Mouse (Mus musculus) adrenal gland, postnatal 10 days (tissue): ENCODE data around the gene Npas4. TPM values are rescaled to one million over a fixed set of nuclear protein-coding genes. Genes with fewer than 3 reads are reported as not detected.
A peak's percentile ranks its signal among the peaks of the same experiment; 100 is the strongest.
"Not testable (repeated sequence)": the region's sequence is repeated elsewhere in the genome, so short reads cannot be mapped to it uniquely, and the experiment has no call there.

Experiments
- DNase-seq: peaks from one replicate; pipeline ENCODE4 v3.0.0; 2021; ENCODE audit warnings: mixed read lengths
- total RNA-seq, 2 experiments: library from RNA; stranded (reverse); gene quantifications; 2 replicates each; pipeline ENCODE4 v1.2.3; 2021

Gene Npas4
- total RNA-seq, 2 experiments from 2014 or later: 0.15 to 0.24 TPM

- peak; percentile 84 for DNase-seq
Measured at GRCm38 (mm10) chr19:4992904-4993303, 2.8 kb upstream of the Npas4 start.

- DNase-seq: no peak
Measured at GRCm38 (mm10) chr19:4992371-4992770, 2.3 kb upstream of the Npas4 start.

GRCm38 (mm10) chr19:4990716-4991115, 600 bp upstream of the Npas4 start:
- DNase-seq: no peak

- no peak for DNase-seq
Measured at GRCm38 (mm10) chr19:4989434-4990255, 471 bp downstream of the Npas4 start.

GRCm38 (mm10) chr19:4989013-4989412, 1.1 kb downstream of the Npas4 start:
- DNase-seq: peak; percentile 97

- peak; percentile 60 for DNase-seq
Measured at GRCm38 (mm10) chr19:4981767-4982166, 8.3 kb downstream of the Npas4 start.

- no peak for DNase-seq
Measured at GRCm38 (mm10) chr19:4968236-4968635, 21.9 kb downstream of the Npas4 start.

GRCm38 (mm10) chr19:4961928-4962601, 28.1 kb downstream of the Npas4 start, which contains the start of gene Mrpl11:
Mrpl11 (plus strand) TSS chr19:4962147.
- DNase-seq: peak; percentile 90

GRCm38 (mm10) chr19:4948641-4949040, 41.5 kb downstream of the Npas4 start:
- not testable (repeated sequence) for DNase-seq

- DNase-seq: no peak
Measured at GRCm38 (mm10) chr19:4945540-4945939, 44.6 kb downstream of the Npas4 start.

- DNase-seq: no peak
Measured at GRCm38 (mm10) chr19:4943253-4943588, 46.9 kb downstream of the Npas4 start.

GRCm38 (mm10) chr19:4942551-4943252, 47.4 kb downstream of the Npas4 start, which contains the start of gene Peli3:
Peli3 (minus strand) TSS chr19:4943127.
- DNase-seq: peak; percentile 95

- no peak for DNase-seq
Measured at GRCm38 (mm10) chr19:4937444-4938310, 52.4 kb downstream of the Npas4 start.

- no peak for DNase-seq
Measured at GRCm38 (mm10) chr19:4936896-4937295, 53.2 kb downstream of the Npas4 start.

Other genes with a start within 250 kb of the Npas4 start
- gene Rbm4b, start 233.8 kb downstream of the Npas4 start, total RNA-seq: 10 to 100 TPM; 11.2 to 13.1 TPM
- 10 to 100 TPM; 50.6 to 60.8 TPM for gene Rbm4, start 196.4 kb downstream of the Npas4 start, total RNA-seq
- 10 to 100 TPM; 18.7 to 19.9 TPM for gene Gm21992, start 178.7 kb downstream of the Npas4 start, total RNA-seq
- 10 to 100 TPM; 47.0 to 50.2 TPM for gene Rbm14, start 178.7 kb downstream of the Npas4 start, total RNA-seq
- 100 to 1,000 TPM; 109 to 114 TPM for gene Ccs, start 151.0 kb downstream of the Npas4 start, total RNA-seq
- gene Ccdc87, start 150.9 kb downstream of the Npas4 start, total RNA-seq: under 1 TPM in 1 of 2 experiments, not detected in 1; 0.12 TPM
- gene Ctsf, start 135.2 kb downstream of the Npas4 start, total RNA-seq: 100 to 1,000 TPM; 205 to 216 TPM
- gene Actn3, start 112.4 kb downstream of the Npas4 start, total RNA-seq: 10 to 100 TPM; 70.8 to 96.2 TPM
- 10 to 100 TPM; 12.5 to 13.9 TPM for gene Zdhhc24, start 111.6 kb downstream of the Npas4 start, total RNA-seq
- gene Bbs1, start 83.7 kb downstream of the Npas4 start, total RNA-seq: 10 to 100 TPM in 1 of 2 experiments, 1 to 10 TPM in 1; 7.4 to 10.3 TPM
- gene Dpp3, start 62.0 kb downstream of the Npas4 start, total RNA-seq: 10 to 100 TPM; 74.1 to 83.4 TPM
- gene Peli3, start 47.2 kb downstream of the Npas4 start, total RNA-seq: 1 to 10 TPM; 2.8 to 3.9 TPM
- gene Mrpl11, start 28.2 kb downstream of the Npas4 start, total RNA-seq: 10 to 100 TPM; 72.0 to 75.1 TPM
- gene Slc29a2, start 33.5 kb upstream of the Npas4 start, total RNA-seq: 1 to 10 TPM; 3.2 to 5.1 TPM
- gene B4gat1, start 48.5 kb upstream of the Npas4 start, total RNA-seq: 10 to 100 TPM; 28.7 to 35.7 TPM
- 1 to 10 TPM; 1.8 to 2.8 TPM for gene AC124502.3, start 48.6 kb upstream of the Npas4 start, total RNA-seq
- gene Brms1, start 51.0 kb upstream of the Npas4 start, total RNA-seq: 10 to 100 TPM; 22.1 to 25.4 TPM
- gene Rin1, start 60.2 kb upstream of the Npas4 start, total RNA-seq: 1 to 10 TPM; 1.7 to 3.7 TPM
- gene Cd248, start 77.8 kb upstream of the Npas4 start, total RNA-seq: 10 to 100 TPM; 28.1 to 37.5 TPM
- gene Tmem151a, start 95.2 kb upstream of the Npas4 start, total RNA-seq: 1 to 10 TPM; 2.4 to 3.2 TPM
- 10 to 100 TPM; 88.3 to 96.8 TPM for gene Yif1a, start 98.2 kb upstream of the Npas4 start, total RNA-seq
- gene Cnih2, start 108.2 kb upstream of the Npas4 start, total RNA-seq: 1 to 10 TPM; 5.0 to 5.1 TPM
- 100 to 1,000 TPM; 179 to 197 TPM for gene Rab1b, start 116.8 kb upstream of the Npas4 start, total RNA-seq
- gene Klc2, start 128.2 kb upstream of the Npas4 start, total RNA-seq: 10 to 100 TPM; 28.0 to 40.2 TPM